Mouse (Mus musculus) myocyte (in vitro differentiated cells): ENCODE measurements at regions not wholly inside any gene's neighbourhood (a gene's known extent, or its start where the extent isn't known, plus 50 kb on each side); places are given as distances from the start of the nearest gene placed in this dataset.

Source experiments
- CEBPB ChIP-seq: IDR thresholded peaks from 2 replicates; pipeline ENCODE4 v1.6.1; 2011; ENCODE audit warnings: mild to moderate bottlenecking, moderate library complexity; ENCODE audit not compliant: poor library complexity, insufficient read depth, severe bottlenecking
- MAX ChIP-seq: IDR thresholded peaks from one replicate; pipeline ENCODE4 v1.6.1; 2011; ENCODE audit warnings: low read depth, mild to moderate bottlenecking, control low read depth
- MYOG ChIP-seq, 3 experiments: IDR thresholded peaks; one replicate each; pipeline ENCODE4 v1.6.1; 2011; ENCODE audit warnings: control low read depth in 2 of 3, low read depth in 2 of 3, mild to moderate bottlenecking in 2 of 3; ENCODE audit not compliant: insufficient read length in 2 of 3, control insufficient read depth in 1 of 3, insufficient read depth in 1 of 3
- POLR2A ChIP-seq: IDR thresholded peaks from one replicate; pipeline ENCODE4 v1.6.1; 2011; ENCODE audit warnings: low read depth, mild to moderate bottlenecking, control low read depth, moderate library complexity; ENCODE audit not compliant: insufficient read length
- SRF ChIP-seq: IDR thresholded peaks from one replicate; pipeline ENCODE4 v1.6.1; 2011; ENCODE audit warnings: low read depth; ENCODE audit not compliant: control insufficient read depth, insufficient read length
- USF1 ChIP-seq: IDR thresholded peaks from one replicate; pipeline ENCODE4 v1.6.1; 2011; ENCODE audit warnings: low read depth, mild to moderate bottlenecking, control low read depth, moderate library complexity

- TF ChIP-seq USF1 (no peak), POLR2A (no peak), CEBPB (no peak), SRF (no peak), MYOG (IDR thresholded peaks at IDR 0.05; ENCODE audit: control insufficient read depth in 1 of 3, insufficient read depth in 1 of 3, insufficient read length in 2 of 3, low read depth in 2 of 3) (no peak), MAX (no peak)
Measured at GRCm38 (mm10) chr12:5781276-5781675, 405.8 kb upstream of the Klhl29 start.
